Comparison of ENCODE assay signal across 9 mouse cellular contexts in the genomic region with DNA sequence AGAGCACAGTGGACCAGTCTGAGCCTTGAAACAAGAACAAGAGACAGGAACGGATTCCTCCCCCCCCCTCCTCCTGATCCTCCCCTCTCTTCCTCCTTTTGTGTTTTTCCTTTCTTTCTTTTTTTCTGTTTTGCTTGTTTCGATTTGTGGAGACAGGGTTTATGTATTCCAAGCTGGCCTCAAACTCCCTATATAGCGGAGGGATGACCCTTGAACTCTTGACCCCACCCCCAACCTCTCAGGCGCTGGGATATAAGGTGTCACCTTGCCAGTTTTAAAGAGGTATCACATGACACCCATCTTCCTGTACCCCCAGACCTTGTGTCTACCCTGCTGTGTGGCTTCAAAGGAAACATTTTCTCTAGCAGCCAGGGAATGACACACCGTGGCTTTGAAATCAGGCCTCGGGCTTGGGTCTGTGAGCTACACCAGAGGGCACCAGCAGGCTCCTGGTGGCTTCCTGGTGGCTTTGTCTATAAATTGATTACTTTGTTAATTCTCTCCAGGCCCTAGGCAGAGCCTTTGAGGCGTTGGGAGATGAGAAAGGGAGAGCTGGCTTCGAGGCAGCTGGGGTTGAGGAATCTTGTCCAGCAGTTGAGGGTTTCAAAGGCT. TPM values are rescaled to one million over a fixed set of nuclear protein-coding genes. Genes with fewer than 3 reads are reported as not detected.
DNase-seq lines count a peak whose midpoint lies in the region; ATAC-seq and TF ChIP-seq lines count a peak whose summit lies in the region.
"Had no signal": no experiment of that assay in that cellular context is flagged by ENCODE, and none has a peak within 500 bp of the region (broad histone marks: within the 10 kb centered on the region; RNA-seq: fewer than 3 reads in every experiment).

No protein-coding gene starts in this region.

- H3K79me2 ChIP-seq in heart, adult 2 months (replicated peaks; ENCODE audit: control insufficient read depth, insufficient read depth, low read length), result no peaks in the 10 kb centered on the region

- peak overlapping the region; percentile 53 for H3K27ac ChIP-seq in heart, adult 2 months
- peak overlapping the region; percentile 45 for H3K27ac ChIP-seq in ES-Bruce4 (ENCODE audit: insufficient read depth, low read length)
- peak overlapping the region; percentile 90 for H3K27ac ChIP-seq in forebrain, embryonic 15.5 days (replicated peaks)
- peak overlapping the region; percentile 98 for H3K27ac ChIP-seq in limb, embryonic 15.5 days
- H3K27ac ChIP-seq in cerebellum, adult 2 months (ENCODE audit: insufficient read depth, low read length), result no peak overlapping the region

- no peak for TF ChIP-seq POLR2A in heart, adult 2 months (IDR thresholded peaks at IDR 0.05; ENCODE audit: insufficient read depth, low read depth, low read length)
- no peak for TF ChIP-seq POLR2A in ES-Bruce4 (IDR thresholded peaks at IDR 0.05; ENCODE audit: insufficient read depth, low read length)
- no peak for TF ChIP-seq POLR2A in cerebellum, adult 2 months (IDR thresholded peaks at IDR 0.05; ENCODE audit: borderline replicate concordance, insufficient read depth, low read length)

- no peak overlapping the region for H3K4me3 ChIP-seq in heart, adult 2 months
- no peak overlapping the region for H3K4me3 ChIP-seq in ES-Bruce4 (ENCODE audit: low read depth, low read length)
- no peak overlapping the region for H3K4me3 ChIP-seq in forebrain, embryonic 15.5 days
- H3K4me3 ChIP-seq in limb, embryonic 15.5 days, result 0 out of 2 replicates have a peak overlapping the region, but pooled peaks have one; percentile 5
- no peak overlapping the region for H3K4me3 ChIP-seq in cerebellum, adult 2 months (replicated peaks; ENCODE audit: insufficient read depth, low read depth, low read length)

- TF ChIP-seq CTCF in heart, adult 2 months (IDR thresholded peaks at IDR 0.05), result no peak
- TF ChIP-seq CTCF in ES-Bruce4 (IDR thresholded peaks at IDR 0.05; ENCODE audit: low read depth, low read length), result no peak
- TF ChIP-seq CTCF in cerebellum, adult 2 months (IDR thresholded peaks at IDR 0.05; ENCODE audit: borderline replicate concordance, insufficient read depth, low read depth, low read length), result no peak

- H3K27me3 ChIP-seq in heart, adult 2 months (ENCODE audit: control insufficient read depth, insufficient read depth, low read length), result no peaks in the 10 kb centered on the region
- no peaks in the 10 kb centered on the region for H3K27me3 ChIP-seq in ES-Bruce4 (ENCODE audit: control insufficient read depth, insufficient read depth, low read length, poor library complexity, severe bottlenecking)
- no peaks in the 10 kb centered on the region for H3K27me3 ChIP-seq in forebrain, embryonic 15.5 days
- no peaks in the 10 kb centered on the region for H3K27me3 ChIP-seq in limb, embryonic 15.5 days
- no peaks in the 10 kb centered on the region for H3K27me3 ChIP-seq in cerebellum, adult 2 months (ENCODE audit: control insufficient read depth, insufficient read depth, low read length)

- intact Hi-C loops in heart, adult 2 months (cut with DNase I), result loop anchor here (1.0 kb wide), 1 partner anchor 20 kb away; a partner anchor contains a TSS

- DNase-seq in heart, adult 2 months, result no peak
- no peak for DNase-seq in heart, adult 8-10 months (ENCODE audit: low spot score)
- DNase-seq in adrenal gland, adult 18-20 months (ENCODE audit: low spot score in 2 of 2), result no peak
- no peak for DNase-seq in cerebellum, adult 2 months

- TF ChIP-seq EP300 in heart, adult 2 months (IDR thresholded peaks at IDR 0.05; ENCODE audit: insufficient read depth, low read depth, low read length), result no peak
- TF ChIP-seq EP300 in ES-Bruce4 (IDR thresholded peaks at IDR 0.05; ENCODE audit: insufficient read depth, low read depth, low read length), result 0 out of 2 replicates have a peak, but pooled peaks have one; percentile 8

- no peaks in the 10 kb centered on the region for H3K9me3 ChIP-seq in ES-Bruce4 (replicated peaks; ENCODE audit: control insufficient read depth, insufficient read depth, low read length, poor library complexity, severe bottlenecking)
- H3K9me3 ChIP-seq in forebrain, embryonic 15.5 days, result no peaks in the 10 kb centered on the region
- H3K9me3 ChIP-seq in limb, embryonic 15.5 days, result no peaks in the 10 kb centered on the region

- ATAC-seq in forebrain, embryonic 15.5 days (replicated peaks), result no peak
- ATAC-seq in limb, embryonic 15.5 days (ENCODE audit: insufficient number of reproducible peaks, low FRiP score, low TSS enrichment, low read depth), result no peak
- ATAC-seq in activated CD4-positive, CD25-positive, alpha-beta regulatory T cell, adult 4 months, result no peak

- H3K4me2 ChIP-seq in forebrain, embryonic 15.5 days (replicated peaks), result no peak overlapping the region
- peak overlapping the region; percentile 27 for H3K4me2 ChIP-seq in limb, embryonic 15.5 days

- peaks cover 25% of the 10 kb centered on the region for H3K4me1 ChIP-seq in heart, adult 2 months (ENCODE audit: control insufficient read depth, insufficient read depth, low read length)
- H3K4me1 ChIP-seq in ES-Bruce4 (ENCODE audit: control insufficient read depth, insufficient read depth, low read length), result peaks cover 14% of the 10 kb centered on the region
- peaks cover 32% of the 10 kb centered on the region for H3K4me1 ChIP-seq in forebrain, embryonic 15.5 days
- H3K4me1 ChIP-seq in limb, embryonic 15.5 days, result peaks cover 51% of the 10 kb centered on the region
- H3K4me1 ChIP-seq in cerebellum, adult 2 months (ENCODE audit: control insufficient read depth, insufficient read depth, low read length), result peaks cover 3% of the 10 kb centered on the region; the same call in 1 of the 2 replicates

- 47% methylated on average over 8 of the region's 8 CpGs for WGBS in heart, adult 2 months
- 32% methylated on average over 8 of the region's 8 CpGs for WGBS in forebrain, embryonic 15.5 days
- 18% methylated on average over 8 of the region's 8 CpGs for WGBS in limb, embryonic 15.5 days
- WGBS in cerebellum, adult 2 months, result 67% methylated on average over 8 of the region's 8 CpGs

- H3K36me3 ChIP-seq in heart, adult 2 months (ENCODE audit: control insufficient read depth, insufficient read depth, low read length), result no peaks in the 10 kb centered on the region
- H3K36me3 ChIP-seq in ES-Bruce4 (ENCODE audit: control insufficient read depth, insufficient read depth, low read length, poor library complexity, severe bottlenecking), result no peaks in the 10 kb centered on the region
- H3K36me3 ChIP-seq in forebrain, embryonic 15.5 days, result no peaks in the 10 kb centered on the region
- no peaks in the 10 kb centered on the region for H3K36me3 ChIP-seq in limb, embryonic 15.5 days

- no peak overlapping the region for H3K9ac ChIP-seq in heart, adult 2 months (ENCODE audit: low read depth, low read length)
- H3K9ac ChIP-seq in ES-Bruce4 (ENCODE audit: low read depth, poor library complexity, severe bottlenecking), result 0 out of 2 replicates have a peak overlapping the region, but pooled peaks have one; percentile 12
- H3K9ac ChIP-seq in forebrain, embryonic 15.5 days (replicated peaks), result no peak overlapping the region
- peak overlapping the region; percentile 3; the same call in 1 of the 2 replicates for H3K9ac ChIP-seq in limb, embryonic 15.5 days

RNA-seq across cellular contexts. Expression of a gene that starts 7.9 kb away (rescaled TPM):
- 100 to 1,000 TPM; 214 to 275 TPM for total RNA-seq in heart, adult 2 months (2021)
- 193 and 266 TPM in 2 replicates for polyA plus RNA-seq in heart, adult 2 months (2012; rRNA removed)
- 100 to 1,000 TPM; 129 to 268 (median 205) TPM for total RNA-seq in heart, adult 8-10 months (2022)
- polyA plus RNA-seq in ES-Bruce4 (2011; ENCODE audit: insufficient read depth, insufficient read length, low read depth, missing spikeins), result 211 and 229 TPM in 2 replicates
- polyA plus RNA-seq in forebrain, embryonic 15.5 days (2015; fragmentation: Nextera tagmentation; extraction: Ambion mirVana), result 210 and 215 TPM in 2 replicates
- polyA plus RNA-seq in limb, embryonic 15.5 days (2015; fragmentation: Nextera tagmentation; extraction: Ambion mirVana), result 2,485 and 2,692 TPM in 2 replicates
- total RNA-seq in adrenal gland, adult 18-20 months (2021), result 100 to 1,000 TPM; 244 to 442 TPM
- 24.9 and 25.4 TPM in 2 replicates for polyA plus RNA-seq in cerebellum, adult 2 months (2012; rRNA removed)
- polyA plus RNA-seq in activated CD4-positive, CD25-positive, alpha-beta regulatory T cell, adult 4 months (2017; shearing (Covaris generic)), result not detected
- total RNA-seq: megakaryocyte-erythroid progenitor cell, adult 5-6 weeks had no signal

RNA-seq across cellular contexts. Expression of a gene that starts 20.3 kb away (rescaled TPM):
- total RNA-seq in heart, adult 2 months (2021), result 10 to 100 TPM; 21.5 to 26.3 TPM
- 30.7 and 32.2 TPM in 2 replicates for polyA plus RNA-seq in heart, adult 2 months (2012; rRNA removed)
- 10 to 100 TPM; 19.7 to 30.7 (median 24.3) TPM for total RNA-seq in heart, adult 8-10 months (2022)
- 5.9 and 8.4 TPM in 2 replicates for polyA plus RNA-seq in ES-Bruce4 (2011; ENCODE audit: insufficient read depth, insufficient read length, low read depth, missing spikeins)
- polyA plus RNA-seq in forebrain, embryonic 15.5 days (2015; fragmentation: Nextera tagmentation; extraction: Ambion mirVana), result 40.0 and 41.8 TPM in 2 replicates
- 13.8 and 15.9 TPM in 2 replicates for polyA plus RNA-seq in limb, embryonic 15.5 days (2015; fragmentation: Nextera tagmentation; extraction: Ambion mirVana)
- total RNA-seq in adrenal gland, adult 18-20 months (2021), result 1 to 10 TPM; 5.4 to 7.5 TPM
- 49.4 and 50.0 TPM in 2 replicates for polyA plus RNA-seq in cerebellum, adult 2 months (2012; rRNA removed)
- polyA plus RNA-seq in activated CD4-positive, CD25-positive, alpha-beta regulatory T cell, adult 4 months (2017; shearing (Covaris generic)), result 10 to 100 TPM in 1 of 2 experiments, 1 to 10 TPM in 1; 9.7 to 14.7 TPM

Comparison
In these comparisons a context has a peak if more than half of its experiments do, and no peak if none do; other contexts are left out.
1. H3K9ac ChIP-seq: peak in ES-Bruce4 (single experiment) and limb, embryonic 15.5 days (single experiment); none in heart, adult 2 months (single experiment) and forebrain, embryonic 15.5 days (single experiment).
2. RNA of a gene that starts 7.9 kb away (polyA plus RNA-seq): 2,485 to 2,692 TPM in limb, embryonic 15.5 days, 211 to 229 TPM in ES-Bruce4, 210 to 215 TPM in forebrain, embryonic 15.5 days, 193 to 266 TPM in heart, adult 2 months and 24.9 to 25.4 TPM in cerebellum, adult 2 months; not detected in activated CD4-positive, CD25-positive, alpha-beta regulatory T cell, adult 4 months; every median in the first group is over 10 times any median in the second.